Mouse (Mus musculus) layer of hippocampus, postnatal 36 days (tissue): ENCODE data around the gene Ppp1r17. TPM values are rescaled to one million over a fixed set of nuclear protein-coding genes. Genes with fewer than 3 reads are reported as not detected.
A peak's percentile ranks its signal among the peaks of the same experiment; 100 is the strongest.

Source experiments
- DNase-seq, 2 experiments: peaks; one replicate each; pipeline ENCODE4 v3.0.0; 2022
- total RNA-seq, 2 experiments: library from RNA; stranded (reverse); gene quantifications; 2 replicates each; pipeline ENCODE4 v1.2.3; 2021

Ppp1r17 gene
- total RNA-seq: 1 to 10 TPM in 1 of 2 experiments, under 1 TPM in 1; 0.43 to 1.1 TPM

GRCm38 (mm10) chr6:56017291-56017994 lies at the start of gene Ppp1r17:
Gene Ppp1r17 (plus strand): TSS chr6:56017497.
- DNase-seq: no peak

DNA sequence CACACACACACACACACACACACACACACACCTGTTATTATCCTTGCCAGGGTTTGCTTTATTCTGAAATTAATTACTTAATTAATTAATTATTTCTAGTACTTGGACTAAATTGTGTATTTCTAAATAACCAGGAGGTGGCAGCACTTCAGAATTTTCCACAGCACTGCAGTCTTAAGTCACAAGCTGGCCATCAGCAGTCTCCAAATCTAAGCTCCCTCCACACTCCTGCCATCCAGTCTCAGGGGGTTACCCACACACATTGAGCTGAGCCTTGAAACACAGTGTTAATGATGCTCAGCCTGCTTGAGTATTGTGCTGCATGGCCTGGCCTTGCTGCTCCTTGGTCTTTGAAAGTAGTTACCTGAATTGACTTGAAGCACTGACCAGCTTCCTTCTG lies 44.3 kb upstream of the Ppp1r17 start:
- peak in 1 of 2 experiments; percentile 13 for DNase-seq

GRCm38 (mm10) chr6:55979766-55980165 lies 37.5 kb upstream of the Ppp1r17 start:
- DNase-seq: no peak

DNA sequence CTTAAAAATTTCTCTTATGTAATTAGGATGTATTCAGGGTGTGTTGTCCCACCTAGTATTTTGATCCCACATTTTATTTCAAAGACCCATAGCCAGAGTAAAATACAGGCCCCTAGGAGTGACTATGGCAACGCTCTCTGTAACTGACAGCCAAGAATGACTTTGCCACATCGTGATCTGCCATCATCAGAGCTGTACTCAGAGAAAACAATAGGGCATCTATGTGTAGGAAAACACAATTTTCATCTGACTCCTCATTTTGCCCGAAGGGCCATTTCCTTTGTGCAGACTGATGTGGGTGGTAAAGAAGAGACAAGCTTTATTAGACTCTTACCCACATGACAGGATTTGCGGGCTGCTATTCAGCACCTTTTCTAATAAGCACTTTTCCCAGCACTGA lies 8.6 kb upstream of the Ppp1r17 start:
- DNase-seq: no peak

- DNase-seq: no peak
Observed at GRCm38 (mm10) chr6:56012384-56012783, 4.9 kb upstream of the Ppp1r17 start.

DNA sequence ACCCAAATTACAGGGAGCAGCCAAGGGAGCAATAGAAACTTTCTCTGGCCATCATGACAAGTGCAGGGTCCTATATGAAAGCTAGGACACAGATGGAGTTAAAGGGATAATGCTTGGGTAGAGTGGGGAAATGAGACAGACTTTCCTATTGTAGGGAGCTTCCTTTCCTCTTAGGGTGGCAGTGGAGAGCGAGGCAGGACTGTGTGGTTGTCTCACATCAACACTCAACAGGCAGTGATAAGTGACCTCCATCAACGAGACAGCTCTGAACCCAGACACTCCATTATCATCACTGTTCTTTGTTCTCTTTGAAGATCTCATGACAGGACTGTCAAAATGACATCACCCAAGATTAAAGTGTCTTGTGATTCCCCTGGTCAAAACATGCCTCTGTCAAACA lies 2.3 kb downstream of the Ppp1r17 start:
- no peak for DNase-seq

DNA sequence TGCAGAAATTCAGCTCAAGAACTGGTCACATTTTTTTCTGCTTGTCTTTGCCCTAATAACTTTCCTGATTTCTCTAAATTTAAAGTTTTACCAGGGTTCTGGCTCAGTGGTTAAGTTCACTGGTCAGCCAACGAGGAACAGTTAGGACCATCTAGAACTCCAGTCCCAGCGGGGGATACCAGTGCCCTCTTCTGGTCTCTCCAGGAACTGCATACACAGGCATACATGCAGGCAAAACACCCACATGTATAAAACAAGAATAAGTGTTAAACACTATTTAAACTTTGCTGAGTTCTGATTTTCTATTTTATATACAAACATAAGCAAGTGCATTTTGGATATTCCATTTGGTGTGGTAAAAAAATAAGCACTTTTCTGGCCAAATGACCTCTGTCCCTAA lies 8.2 kb downstream of the Ppp1r17 start:
- no peak for DNase-seq

DNA sequence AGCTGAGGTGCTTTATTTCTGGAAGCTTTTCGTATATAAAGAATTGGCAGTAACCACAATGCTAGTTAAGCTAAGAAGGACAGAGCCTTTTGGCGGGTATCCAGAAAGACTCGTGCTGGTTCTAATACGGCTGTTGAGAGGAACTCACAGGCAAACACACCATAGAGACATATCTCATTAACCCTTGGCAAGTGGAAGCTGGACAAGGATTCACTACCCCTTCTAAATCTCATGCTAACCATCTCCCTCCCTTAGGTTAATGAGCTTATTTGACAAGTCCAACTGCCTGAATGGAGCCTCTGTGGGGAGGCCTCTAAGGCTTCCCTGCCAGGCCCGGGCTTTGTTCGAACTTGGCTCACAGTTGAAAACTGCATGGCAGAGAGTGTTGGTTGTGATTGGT lies 10.0 kb downstream of the Ppp1r17 start:
- DNase-seq: no peak

GRCm38 (mm10) chr6:56027966-56028365 lies 10.7 kb downstream of the Ppp1r17 start:
- DNase-seq: no peak

DNA sequence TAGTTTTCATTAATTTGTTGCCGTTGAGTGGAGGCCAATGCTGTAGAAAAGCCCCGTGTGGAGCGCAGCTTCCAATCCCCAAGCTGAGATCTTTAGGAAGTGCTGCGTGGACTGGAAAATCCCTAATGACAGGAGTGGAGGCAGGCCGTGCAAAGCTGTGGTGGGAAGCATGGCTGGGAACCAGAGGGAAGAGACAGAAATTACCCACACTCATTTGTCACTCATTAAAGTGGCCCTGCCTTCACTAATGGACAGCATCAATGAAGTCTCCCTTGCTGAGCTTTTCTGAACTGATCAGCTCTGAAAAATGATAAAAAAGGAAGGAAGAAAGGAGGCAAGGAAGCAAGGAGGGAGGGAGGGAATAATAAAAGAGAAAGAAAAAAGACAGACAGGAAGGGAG lies 12.7 kb downstream of the Ppp1r17 start:
- no peak for DNase-seq

DNA sequence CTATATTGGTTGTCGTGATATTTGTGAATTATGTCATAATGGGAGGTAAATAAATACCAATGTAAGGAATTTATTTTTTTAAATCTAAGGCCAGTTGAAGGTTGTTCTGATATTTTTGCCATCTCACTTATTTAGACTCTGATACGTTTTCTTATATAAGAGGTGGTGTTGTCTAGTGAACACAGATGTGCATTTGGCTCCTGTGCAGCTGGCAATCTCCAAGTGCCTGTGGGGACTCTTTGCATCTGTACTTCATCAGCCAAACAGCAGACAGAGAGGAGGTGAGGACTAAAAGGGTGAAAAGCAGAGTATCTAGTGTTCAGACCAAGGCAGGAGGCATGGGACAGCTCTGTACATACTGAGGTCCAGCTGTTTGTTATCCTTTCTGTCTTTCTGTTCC lies 14.9 kb downstream of the Ppp1r17 start:
- no peak for DNase-seq

- DNase-seq: no peak
Observed at GRCm38 (mm10) chr6:56035054-56035453, 17.8 kb downstream of the Ppp1r17 start.

GRCm38 (mm10) chr6:56039476-56040055 lies 22.3 kb downstream of the Ppp1r17 start:
- no peak for DNase-seq

- DNase-seq: no peak
Observed at GRCm38 (mm10) chr6:56044270-56044669, 27.0 kb downstream of the Ppp1r17 start.

DNA sequence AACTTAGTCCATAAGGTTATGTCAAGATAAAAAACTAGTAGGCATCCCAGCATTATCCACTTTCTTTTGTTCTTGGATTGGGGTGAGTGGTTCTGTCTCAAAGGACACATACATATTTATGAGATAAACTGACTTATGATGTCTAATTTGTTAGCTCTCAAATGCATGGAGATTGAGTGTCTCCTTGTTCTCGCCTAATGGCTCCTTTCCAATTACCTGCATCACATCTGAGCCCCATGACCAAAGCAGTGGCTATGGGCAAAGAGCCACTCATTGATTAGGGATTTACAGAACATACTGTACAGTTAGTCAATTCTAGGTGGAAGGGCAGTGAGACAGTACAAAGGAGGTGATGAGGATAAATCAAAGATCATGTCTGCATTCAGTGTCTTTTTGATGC lies 27.4 kb downstream of the Ppp1r17 start:
- no peak for DNase-seq

DNA sequence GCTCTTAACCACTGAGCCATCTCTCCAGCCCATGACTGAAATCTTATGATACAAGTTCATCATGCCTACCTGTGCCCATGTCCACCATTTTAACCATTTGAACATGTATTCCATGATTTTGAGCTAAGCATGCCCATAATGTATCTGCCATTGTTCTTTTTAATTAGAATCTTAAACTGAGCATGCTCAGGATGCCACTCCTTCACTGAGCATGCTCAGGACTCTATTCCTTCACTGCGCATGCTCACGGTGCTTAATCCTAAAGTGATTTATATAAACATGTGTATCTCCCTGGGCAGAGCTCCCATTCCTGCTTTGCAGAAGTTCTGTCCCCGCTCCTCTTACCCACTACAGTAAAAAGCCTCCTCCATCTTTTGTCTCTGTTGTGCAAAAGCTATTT lies 31.3 kb downstream of the Ppp1r17 start:
- no peak for DNase-seq

DNA sequence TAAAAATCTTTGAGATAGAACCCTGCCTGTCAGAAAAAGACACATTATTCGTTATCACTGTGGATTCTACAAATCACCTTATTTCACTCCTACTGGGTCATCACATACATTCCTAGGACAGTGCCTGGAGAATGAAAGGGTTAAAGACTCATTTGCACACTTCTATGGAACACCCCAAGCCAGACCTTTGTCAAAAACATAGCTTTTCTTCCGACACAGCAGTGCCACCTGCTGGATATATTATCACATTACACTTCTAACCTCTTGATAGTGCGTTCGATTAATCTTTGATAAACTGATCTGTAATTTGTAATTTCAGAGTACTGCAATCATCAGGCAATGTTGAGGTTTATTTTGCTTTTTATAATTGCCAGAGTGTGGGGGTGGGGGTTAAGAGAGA lies 31.8 kb downstream of the Ppp1r17 start:
- peak in 1 of 2 experiments; percentile 21 for DNase-seq

DNA sequence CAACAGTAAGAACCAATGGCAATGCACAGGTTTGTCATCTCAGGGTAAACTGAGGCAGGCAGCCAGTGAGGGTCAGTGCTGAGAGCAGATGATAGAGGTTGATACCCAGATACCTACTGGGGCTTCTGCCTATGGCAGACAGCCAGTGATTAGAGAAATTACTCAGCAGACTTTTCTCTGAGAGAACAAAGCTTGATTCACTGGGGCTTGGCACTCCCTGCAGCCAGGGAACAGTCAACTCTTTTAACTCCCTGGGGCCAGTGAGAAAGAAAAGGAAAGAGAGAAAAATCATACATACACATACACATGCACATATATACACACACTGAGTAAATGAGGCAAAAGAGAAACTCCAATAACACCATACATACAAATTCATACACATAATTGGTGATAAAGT lies 46.4 kb downstream of the Ppp1r17 start:
- no peak for DNase-seq

- DNase-seq: peak; percentile 29 to 30
Observed at GRCm38 (mm10) chr6:56066632-56067282, 49.5 kb downstream of the Ppp1r17 start.

DNA sequence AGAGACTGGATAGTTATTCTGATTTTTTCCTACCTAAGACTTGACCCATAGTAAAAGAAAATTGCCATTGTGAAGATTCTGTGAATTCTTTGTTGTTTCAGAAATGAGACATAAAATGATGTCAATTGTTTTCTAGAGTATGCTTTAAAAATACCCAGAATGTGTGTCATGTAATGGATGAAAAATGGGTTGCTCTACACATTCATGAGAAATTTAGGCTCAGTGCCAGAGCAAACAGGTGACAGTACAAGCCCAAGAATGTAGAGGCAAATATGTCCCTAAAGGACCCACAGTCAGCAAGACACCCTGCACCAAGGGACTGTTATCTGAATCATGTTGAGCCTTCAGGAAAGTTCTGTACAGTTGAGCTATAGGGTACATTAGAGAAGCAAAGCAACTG lies 51.2 kb downstream of the Ppp1r17 start:
- no peak for DNase-seq

DNA sequence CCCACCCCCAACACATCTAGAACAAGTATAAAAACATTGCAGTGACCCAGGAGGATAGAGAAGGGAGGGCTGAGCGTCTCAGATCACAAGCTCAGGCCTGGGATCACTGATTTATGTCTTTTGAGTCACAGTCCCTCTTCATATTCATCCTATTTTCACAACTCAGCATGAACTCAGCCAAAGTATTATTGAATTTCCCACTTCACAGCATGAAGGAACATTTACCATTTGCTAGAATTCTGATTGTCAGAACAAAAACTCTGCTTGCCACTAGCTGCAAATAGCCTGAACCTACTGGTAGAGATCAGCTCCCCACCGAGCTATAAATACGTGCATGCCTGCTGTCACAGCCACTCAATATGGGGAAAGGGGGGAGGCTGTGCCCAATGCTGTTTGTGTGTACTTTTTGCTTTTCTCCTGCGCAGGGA lies 59.1 kb downstream of the Ppp1r17 start:
- peak; percentile 10 to 18 for DNase-seq
